Mouse (Mus musculus): ENCODE measurements around the gene Ncaph2.

- TF ChIP-seq USF1 (IDR thresholded peaks at IDR 0.05; ENCODE audit: low read depth) (no peak), CTCF (IDR thresholded peaks at IDR 0.05; ENCODE audit: control insufficient read depth, insufficient read depth, insufficient read length) (no peak)
These were observed 15.4 kb upstream of the Ncaph2 start for GRCm38 (mm10) chr15:89340136-89340535.

Measured in C2C12 (cell line).